Mouse (Mus musculus) hindbrain, embryonic 14.5 days (tissue): ENCODE data around the gene Glb1l2. TPM values are rescaled to one million over a fixed set of nuclear protein-coding genes. Genes with fewer than 3 reads are reported as not detected.

Source experiments
- ATAC-seq: fragments of 200-750 bp; cut with Nextera tagmentation; 2 replicates; pipeline ENCODE4 v1.8.0; 2017; ENCODE audit warnings: moderate number of reproducible peaks, mild to moderate bottlenecking, moderate TSS enrichment, moderate library complexity; ENCODE audit not compliant: low FRiP score
- DNase-seq: peaks from one replicate; pipeline ENCODE4 v3.0.0-alpha.2; 2015; ENCODE audit warnings: low spot score
- H3K27ac ChIP-seq: fragments of 300-500 bp; sonication (generic); 2 replicates; pipeline ENCODE4 v1.5.1; 2014; ENCODE audit warnings: mild to moderate bottlenecking, moderate library complexity
- H3K27me3 ChIP-seq: fragments of 300-500 bp; sonication (generic); 2 replicates; pipeline ENCODE4 v1.6.1; 2014; ENCODE audit warnings: mild to moderate bottlenecking, low read length, mixed read lengths; ENCODE audit not compliant: control insufficient read depth, insufficient read depth
- H3K36me3 ChIP-seq: fragments of 300-500 bp; sonication (generic); replicated peaks from 2 replicates; pipeline ENCODE4 v1.6.1; 2014; ENCODE audit not compliant: control insufficient read depth, insufficient read depth
- H3K4me1 ChIP-seq: fragments of 300-500 bp; sonication (generic); replicated peaks from 2 replicates; pipeline ENCODE4 v1.6.1; 2014; ENCODE audit warnings: antibody characterized with exemption, low read length, mixed read lengths; ENCODE audit not compliant: control insufficient read depth, insufficient read depth
- H3K4me2 ChIP-seq: fragments of 300-500 bp; sonication (generic); replicated peaks from 2 replicates; pipeline ENCODE4 v1.6.1; 2014; ENCODE audit warnings: mild to moderate bottlenecking, moderate library complexity
- H3K4me3 ChIP-seq: fragments of 300-500 bp; sonication (generic); replicated peaks from 2 replicates; pipeline ENCODE4 v1.5.1; 2014; ENCODE audit warnings: mild to moderate bottlenecking, low read length
- H3K9ac ChIP-seq: fragments of 300-500 bp; sonication (generic); 2 replicates; pipeline ENCODE4 v1.6.1; 2014
- H3K9me3 ChIP-seq: fragments of 300-500 bp; sonication (generic); 2 replicates; pipeline ENCODE4 v1.6.1; 2016; ENCODE audit warnings: low read length; ENCODE audit not compliant: control insufficient read depth
- WGBS: fragments of 180-500 bp; shearing (Covaris S2); extraction: QIAGEN DNeasy Blood & Tissue Kit; methylation state at CpG from one replicate; pipeline ENCODE4 v1.1.7; 2014; 5-methylcytosine and 5-hydroxymethylcytosine counted together
- polyA plus RNA-seq: library from polyadenylated mRNA; unstranded; fragments of >200 nt; fragmentation: Nextera tagmentation; extraction: Ambion mirVana; gene quantifications from 2 replicates; pipeline ENCODE4 v1.2.1, GENCODE M21; 2014

Glb1l2 gene
- polyA plus RNA-seq, result 2.9 and 3.3 TPM in 2 replicates

DNA sequence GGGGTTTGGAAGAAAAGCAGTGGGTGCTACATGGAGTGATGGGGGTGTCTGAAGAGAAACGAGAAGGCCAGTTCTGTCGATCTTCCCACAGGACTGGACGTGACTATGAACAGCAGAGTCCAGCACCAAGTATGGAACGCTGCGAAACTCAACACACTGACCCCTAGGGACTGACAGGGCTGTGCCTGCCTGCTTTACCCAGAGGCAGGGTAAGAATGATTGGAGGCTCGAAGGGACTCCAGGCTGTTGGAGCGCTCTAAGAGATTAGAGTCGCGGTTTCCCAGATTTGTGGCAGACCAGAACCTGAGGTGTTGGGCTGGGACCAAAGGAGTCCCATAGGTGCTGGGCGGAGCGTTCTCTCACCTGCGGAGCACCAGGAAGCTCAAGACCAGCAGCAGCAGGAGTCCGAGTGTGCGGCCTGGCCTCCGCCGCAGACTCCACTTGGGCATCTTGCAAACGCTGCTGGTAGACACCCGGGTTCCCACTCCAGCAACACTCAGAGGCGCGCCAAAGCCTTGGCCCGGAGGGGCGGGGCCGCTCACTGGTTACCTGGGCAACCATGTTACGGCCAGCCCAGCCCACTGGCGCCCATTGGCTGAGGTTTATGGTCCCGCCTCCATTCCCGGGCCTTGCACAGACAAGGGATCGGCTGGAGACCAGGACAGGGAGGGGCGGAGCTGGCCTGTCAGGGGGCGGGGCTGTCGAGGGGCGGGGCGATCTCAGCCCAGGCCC is at the start of gene Glb1l2:
Glb1l2 (minus strand) TSS at position 534 of the 732 bp plus-strand sequence.
- Histone ChIP-seq H3K9me3 (no peaks in the 10 kb centered on the region), H3K4me1 (0 out of 2 replicates have a peak, but pooled peaks cover 8% of the 10 kb centered on the region), H3K36me3 (no peaks in the 10 kb centered on the region), H3K27ac (no peak within 1 kb of the TSS), H3K27me3 (no peaks in the 10 kb centered on the region), H3K9ac (peak within 1 kb of the TSS; percentile 50), H3K4me3 (peak within 1 kb of the TSS; percentile 43), H3K4me2 (peak within 1 kb of the TSS; percentile 78)
- under 1% methylated on average over 33 of the region's 33 CpGs for WGBS
- ATAC-seq (peak; percentile 100), DNase-seq (peak; percentile 87)

DNA sequence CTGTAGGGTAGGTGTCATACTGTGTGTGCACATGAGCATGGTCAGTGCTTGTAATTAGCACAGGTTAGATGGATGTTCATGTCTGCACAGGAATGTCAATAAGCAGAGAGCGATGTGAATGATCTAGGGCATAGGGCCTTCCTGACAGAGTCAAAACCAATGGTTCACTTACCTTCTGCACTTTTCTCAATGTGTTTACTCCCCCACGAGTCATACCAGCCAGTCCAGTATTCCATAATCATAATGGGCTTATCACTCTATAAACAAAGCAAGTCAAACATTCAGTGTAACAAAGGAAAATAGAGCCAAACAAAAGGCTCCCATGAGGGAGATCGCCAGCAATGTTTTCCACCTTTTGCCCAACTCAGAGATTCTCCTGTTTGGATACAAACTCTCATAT is 24.8 kb upstream of the Glb1l2 start:
- no peaks in the 10 kb centered on the region for H3K36me3 ChIP-seq
- no peaks in the 10 kb centered on the region for H3K27me3 ChIP-seq
- H3K4me1 ChIP-seq, result no peaks in the 10 kb centered on the region
- no peak overlapping the region for H3K4me2 ChIP-seq
- DNase-seq (no peak), ATAC-seq (no peak)
- H3K27ac ChIP-seq, result no peak overlapping the region
- no peak overlapping the region for H3K4me3 ChIP-seq
- H3K9ac ChIP-seq, result no peak overlapping the region
- 85% methylated on average over 3 of the region's 3 CpGs for WGBS
- H3K9me3 ChIP-seq, result no peaks in the 10 kb centered on the region

DNA sequence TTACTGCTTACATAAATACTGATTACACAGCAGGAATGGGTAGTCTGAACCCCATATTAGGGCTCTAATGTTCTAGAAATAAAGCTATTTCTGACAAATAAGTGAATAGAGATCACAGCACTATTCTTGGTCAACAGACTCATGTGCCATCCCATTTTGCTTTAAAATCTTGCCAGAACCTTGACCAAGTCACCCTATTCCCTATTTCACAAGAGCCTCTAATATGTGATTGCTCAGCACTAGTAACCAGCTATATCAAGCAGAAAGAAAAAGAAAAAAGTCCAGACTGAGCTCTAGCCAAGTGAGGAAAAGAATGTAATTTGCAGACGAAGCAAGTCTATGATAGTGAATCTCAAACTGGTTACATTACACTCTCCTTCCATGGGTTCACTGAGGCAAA is 13.7 kb upstream of the Glb1l2 start:
- 79% methylated on average over 1 of the region's 1 CpGs for WGBS
- H3K4me3 ChIP-seq, result no peak overlapping the region
- no peaks in the 10 kb centered on the region for H3K4me1 ChIP-seq
- H3K27me3 ChIP-seq, result no peaks in the 10 kb centered on the region
- no peak overlapping the region for H3K27ac ChIP-seq
- DNase-seq (no peak), ATAC-seq (no peak)
- H3K9ac ChIP-seq, result no peak overlapping the region
- no peaks in the 10 kb centered on the region for H3K36me3 ChIP-seq
- no peaks in the 10 kb centered on the region for H3K9me3 ChIP-seq
- no peak overlapping the region for H3K4me2 ChIP-seq

DNA sequence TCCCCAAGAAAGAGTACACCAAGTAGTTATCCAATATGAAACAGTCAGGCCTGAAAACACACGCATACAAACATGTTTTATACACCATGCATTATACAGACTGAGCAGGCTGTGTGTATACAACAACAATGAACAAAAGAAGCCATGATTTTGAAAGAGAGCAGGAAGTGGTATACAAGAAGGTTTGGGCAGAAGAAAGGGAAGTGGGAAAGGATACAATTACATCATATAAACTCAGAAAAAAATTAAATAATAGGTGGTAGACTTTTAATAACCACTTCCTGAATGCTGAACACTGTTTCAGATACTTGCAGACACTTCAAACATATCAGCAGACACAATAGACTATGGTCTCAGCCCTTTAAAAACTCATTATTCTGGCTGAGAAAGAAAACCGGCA is 2.5 kb upstream of the Glb1l2 start:
- Histone ChIP-seq H3K4me2 (no peak overlapping the region), H3K4me3 (no peak overlapping the region), H3K4me1 (0 out of 2 replicates have a peak, but pooled peaks cover 8% of the 10 kb centered on the region), H3K27ac (no peak overlapping the region), H3K27me3 (no peaks in the 10 kb centered on the region), H3K36me3 (no peaks in the 10 kb centered on the region), H3K9ac (no peak overlapping the region), H3K9me3 (no peaks in the 10 kb centered on the region)
- ATAC-seq, result no peak
- 83% methylated on average over 2 of the region's 2 CpGs for WGBS
- DNase-seq, result no peak

DNA sequence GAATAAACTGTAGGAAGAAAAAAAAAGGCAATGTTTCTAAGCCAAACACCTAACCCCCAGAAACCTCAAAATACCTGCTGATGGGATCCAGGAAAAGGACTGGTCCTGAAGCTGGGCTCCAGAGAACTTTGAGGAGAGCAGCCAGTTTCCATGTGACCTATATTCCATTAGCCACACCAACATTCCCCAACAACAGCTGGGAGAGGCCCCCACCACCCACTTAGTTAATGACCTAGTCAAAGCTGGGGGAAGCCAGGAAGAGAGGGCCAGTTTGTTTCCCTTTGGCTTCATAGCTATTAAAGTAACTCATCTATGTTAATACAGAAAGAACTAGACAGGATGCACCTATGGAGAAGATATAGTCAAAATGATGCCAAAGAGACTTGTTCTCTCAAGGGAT is 1.9 kb downstream of the Glb1l2 start:
- H3K27ac ChIP-seq, result no peak overlapping the region
- no peak overlapping the region for H3K4me3 ChIP-seq
- ATAC-seq (no peak), DNase-seq (no peak)
- no peaks in the 10 kb centered on the region for H3K9me3 ChIP-seq
- H3K27me3 ChIP-seq, result no peaks in the 10 kb centered on the region
- no peaks in the 10 kb centered on the region for H3K36me3 ChIP-seq
- no peak overlapping the region for H3K9ac ChIP-seq
- no peak overlapping the region for H3K4me2 ChIP-seq
- 0 out of 2 replicates have a peak, but pooled peaks cover 8% of the 10 kb centered on the region for H3K4me1 ChIP-seq

DNA sequence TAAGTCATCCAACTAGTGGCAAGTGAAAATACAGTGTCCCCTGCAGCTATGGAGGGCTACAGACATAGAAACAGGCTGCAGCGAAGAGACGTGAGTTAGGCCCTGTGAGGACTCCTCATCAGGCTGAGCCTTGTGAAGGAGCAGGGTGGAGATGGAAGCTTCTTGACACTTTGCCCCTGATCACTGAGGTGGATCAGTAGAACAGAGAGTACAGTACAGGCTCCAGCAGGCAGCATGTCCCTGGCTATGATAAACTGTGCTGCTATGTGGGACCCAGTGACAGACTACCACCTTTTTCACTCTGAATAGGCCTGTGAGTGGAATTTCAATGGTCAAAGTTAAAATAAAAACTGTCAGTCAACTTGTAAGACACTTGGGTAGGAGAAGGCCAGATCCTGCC is 5.9 kb downstream of the Glb1l2 start:
- no peak overlapping the region for H3K9ac ChIP-seq
- H3K4me1 ChIP-seq, result no peaks in the 10 kb centered on the region
- no peaks in the 10 kb centered on the region for H3K27me3 ChIP-seq
- no peaks in the 10 kb centered on the region for H3K9me3 ChIP-seq
- H3K4me2 ChIP-seq, result no peak overlapping the region
- ATAC-seq (no peak), DNase-seq (no peak)
- H3K27ac ChIP-seq, result no peak overlapping the region
- no peaks in the 10 kb centered on the region for H3K36me3 ChIP-seq
- 93% methylated on average over 2 of the region's 2 CpGs for WGBS
- H3K4me3 ChIP-seq, result no peak overlapping the region

DNA sequence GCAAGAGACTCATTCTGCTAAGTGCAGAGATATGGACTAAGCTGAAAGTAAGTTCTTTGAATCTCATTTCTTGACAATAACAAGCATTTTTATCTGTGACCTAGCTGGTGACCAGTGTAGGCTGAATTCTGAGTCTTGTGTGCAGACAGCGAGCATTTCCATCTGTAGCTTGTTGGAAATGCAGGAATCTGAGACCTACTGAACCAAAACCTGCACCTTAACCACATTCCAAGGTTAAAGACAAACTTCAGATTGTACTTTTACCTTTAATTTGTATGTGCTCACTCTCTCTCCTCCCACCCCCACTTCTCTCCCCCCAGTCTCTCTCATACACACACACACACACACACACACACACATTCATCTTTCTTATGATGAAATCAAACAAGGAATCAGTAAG is 7.5 kb downstream of the Glb1l2 start:
- no peak overlapping the region for H3K9ac ChIP-seq
- no peak for ATAC-seq
- no peaks in the 10 kb centered on the region for H3K4me1 ChIP-seq
- no peaks in the 10 kb centered on the region for H3K36me3 ChIP-seq
- H3K27me3 ChIP-seq, result no peaks in the 10 kb centered on the region
- WGBS, result 88% methylated on average over 1 of the region's 1 CpGs
- H3K9me3 ChIP-seq, result no peaks in the 10 kb centered on the region
- no peak overlapping the region for H3K27ac ChIP-seq
- no peak overlapping the region for H3K4me2 ChIP-seq
- no peak for DNase-seq
- H3K4me3 ChIP-seq, result no peak overlapping the region

DNA sequence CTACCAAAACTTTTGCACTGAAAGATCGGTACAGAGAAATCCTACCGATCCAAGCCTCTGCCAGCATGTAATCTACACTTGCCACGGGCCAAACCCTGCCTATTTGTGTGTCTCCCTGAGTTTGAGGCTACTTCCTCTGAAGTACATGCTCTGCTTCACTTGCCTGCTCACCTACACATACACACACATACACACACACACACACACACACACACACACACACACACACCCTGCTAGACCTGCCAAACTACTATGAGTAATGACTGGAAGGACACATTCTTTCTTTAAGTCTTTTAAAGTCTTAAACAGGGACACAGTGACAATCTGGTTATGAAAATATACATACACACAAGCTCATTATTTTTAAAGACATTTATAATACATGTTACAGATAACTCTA is 8.1 kb downstream of the Glb1l2 start:
- Histone ChIP-seq H3K4me3 (no peak overlapping the region), H3K27me3 (no peaks in the 10 kb centered on the region), H3K9ac (no peak overlapping the region), H3K36me3 (no peaks in the 10 kb centered on the region), H3K4me2 (no peak overlapping the region), H3K27ac (no peak overlapping the region), H3K4me1 (no peaks in the 10 kb centered on the region), H3K9me3 (no peaks in the 10 kb centered on the region)
- 88% methylated on average over 3 of the region's 3 CpGs for WGBS
- ATAC-seq (no peak), DNase-seq (no peak)

DNA sequence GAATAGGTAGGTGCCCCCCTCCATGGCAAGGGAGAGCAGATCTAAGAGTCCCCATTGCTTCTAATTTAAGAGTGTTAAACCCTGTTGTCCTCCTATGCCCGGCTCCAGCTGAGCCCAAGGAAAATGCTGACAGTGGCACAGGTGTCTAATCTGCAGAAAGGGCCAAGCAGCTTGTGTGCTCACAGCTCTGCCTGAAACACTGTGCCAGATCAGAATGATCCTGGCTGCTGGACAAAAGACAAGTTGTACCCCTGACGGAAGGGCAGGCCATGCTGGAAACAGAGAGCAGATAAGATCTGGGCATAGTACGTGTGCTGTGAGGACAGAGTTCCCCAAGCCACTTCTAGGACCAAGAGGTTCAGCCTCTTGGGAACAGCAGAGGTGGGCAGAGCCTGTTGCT is 13.4 kb downstream of the Glb1l2 start:
- H3K27me3 ChIP-seq, result no peaks in the 10 kb centered on the region
- no peak overlapping the region for H3K4me3 ChIP-seq
- no peaks in the 10 kb centered on the region for H3K36me3 ChIP-seq
- no peak overlapping the region for H3K4me2 ChIP-seq
- WGBS, result 75% methylated on average over 3 of the region's 3 CpGs
- H3K4me1 ChIP-seq, result no peaks in the 10 kb centered on the region
- H3K27ac ChIP-seq, result no peak overlapping the region
- ATAC-seq, result no peak
- H3K9me3 ChIP-seq, result no peaks in the 10 kb centered on the region
- no peak overlapping the region for H3K9ac ChIP-seq
- no peak for DNase-seq
